Mouse (Mus musculus): ENCODE results near the gene Txlna.
A peak's percentile ranks its signal among the peaks of the same experiment; 100 is the strongest.

Txlna gene

GRCm38 (mm10) chr4:129624281-129625028, 16.4 kb downstream of the Txlna start:
- peak; percentile 87 to 89 for DNase-seq

DNA sequence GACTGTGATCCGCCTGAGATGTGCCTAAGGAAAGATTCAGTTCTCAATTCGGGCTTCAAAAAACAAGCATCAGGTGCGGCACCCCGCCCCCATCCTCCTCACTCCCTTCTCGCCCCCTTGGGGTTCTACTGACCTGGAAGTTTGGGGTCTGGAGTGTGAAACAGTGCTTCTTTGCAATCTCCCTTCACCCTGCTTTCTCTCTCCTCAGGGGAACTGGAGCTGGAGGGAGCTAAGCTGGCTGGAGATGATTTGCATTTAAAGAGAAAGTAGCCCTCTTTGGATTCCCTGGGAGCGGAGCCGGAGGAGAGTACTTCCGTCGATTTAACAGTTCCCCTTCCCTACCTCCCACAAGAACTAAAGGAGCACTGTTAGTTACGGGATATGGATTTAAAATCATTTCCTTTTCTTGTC, 17.2 kb downstream of the Txlna start, which contains the start of gene Ccdc28b:
Gene Ccdc28b, minus strand, starts transcription at position 267 of the 411 bp plus-strand sequence.
- DNase-seq: peak; percentile 42 to 62

GRCm38 (mm10) chr4:129622803-129623535, 17.9 kb downstream of the Txlna start:
- peak; percentile 35 to 52 for DNase-seq

- no peak for DNase-seq
These were observed 18.6 kb downstream of the Txlna start for GRCm38 (mm10) chr4:129622120-129622802.

DNA sequence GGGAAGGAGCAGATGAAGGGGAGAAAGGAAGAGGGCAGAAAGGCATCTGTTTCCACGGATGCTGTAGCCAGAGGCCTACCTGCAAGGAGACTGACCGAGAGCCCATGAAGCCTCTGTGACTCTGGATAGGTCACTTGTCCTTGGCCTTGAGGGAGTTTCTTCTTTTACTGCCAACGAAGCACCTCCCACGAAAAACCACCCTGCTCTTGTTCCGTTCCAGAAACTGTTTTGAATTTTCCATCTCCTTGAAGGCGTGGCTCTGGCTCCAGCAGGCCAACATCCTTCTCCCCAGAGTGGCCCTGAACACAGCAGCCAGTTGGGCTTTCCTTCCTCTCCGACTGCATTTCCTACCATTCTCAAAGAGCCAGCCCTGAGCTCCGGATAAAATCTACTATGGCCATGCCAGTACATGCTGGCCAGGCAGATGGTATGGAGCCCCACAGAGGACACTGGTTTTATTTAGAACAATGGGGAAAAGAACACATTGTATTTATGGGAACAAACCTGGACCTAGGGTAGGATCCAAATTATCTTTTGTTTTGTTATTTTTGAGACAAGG, 19.5 kb downstream of the Txlna start:
- DNase-seq: peak; percentile 70 to 77

- no peak for DNase-seq
These were observed 20.2 kb downstream of the Txlna start for GRCm38 (mm10) chr4:129620419-129621282.

GRCm38 (mm10) chr4:129618786-129619691, 21.8 kb downstream of the Txlna start, which contains the start of gene Iqcc:
Iqcc (minus strand) TSS chr4:129619099.
- DNase-seq: peak; percentile 96

GRCm38 (mm10) chr4:129618031-129618430, 22.8 kb downstream of the Txlna start:
- no peak for DNase-seq

- no peak for DNase-seq
These were observed 23.7 kb downstream of the Txlna start for GRCm38 (mm10) chr4:129617121-129617641.

GRCm38 (mm10) chr4:129616631-129617030, 24.2 kb downstream of the Txlna start:
- DNase-seq: no peak

DNA sequence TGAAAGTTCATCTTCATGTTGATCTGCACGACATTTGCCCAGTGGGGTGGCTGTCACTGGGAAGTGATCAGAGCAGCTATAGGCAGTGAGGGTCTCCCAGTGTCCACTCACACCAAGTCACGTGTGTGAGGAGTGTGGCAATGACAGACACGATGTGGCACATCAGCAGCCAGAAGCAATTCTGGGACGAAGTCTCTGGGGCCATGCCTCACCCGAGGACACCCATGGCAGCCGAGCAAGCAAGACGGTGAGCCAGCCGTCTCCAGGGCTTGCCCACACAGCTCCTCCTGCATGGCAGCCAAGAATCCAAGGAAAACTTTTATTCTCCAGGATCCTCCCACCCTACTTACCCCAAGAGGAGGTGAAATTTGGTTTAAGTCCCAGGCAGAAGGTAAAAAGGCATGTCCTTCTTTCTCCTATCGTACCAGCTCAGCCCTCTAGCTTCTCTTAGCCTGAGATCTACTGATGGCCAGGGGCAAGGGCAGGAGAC, 25.0 kb downstream of the Txlna start:
- DNase-seq: no peak

GRCm38 (mm10) chr4:129614093-129614492, 26.8 kb downstream of the Txlna start, which contains the start of gene Dcdc2b:
Dcdc2b (minus strand) TSS chr4:129614257.
- DNase-seq: no peak

DNA sequence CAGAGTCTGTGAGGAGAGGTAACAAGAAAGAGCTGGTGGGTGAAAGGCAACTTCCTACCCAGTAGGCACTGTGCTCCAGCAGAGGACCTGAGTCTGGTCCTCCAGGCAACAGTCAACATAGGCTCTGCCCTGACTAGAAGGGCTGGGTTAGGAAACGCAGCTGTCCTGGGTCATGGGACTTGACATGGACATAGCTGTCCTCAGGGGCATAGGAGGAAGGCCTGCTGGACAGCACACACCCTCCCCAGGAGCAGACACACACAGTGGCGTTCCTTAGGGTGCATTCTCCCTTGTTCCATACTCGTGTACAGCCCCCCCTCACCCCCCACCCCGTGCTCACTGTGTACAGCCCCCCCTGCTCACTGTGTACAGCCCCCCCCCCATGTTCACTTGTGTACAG, 30.4 kb downstream of the Txlna start:
- no peak for DNase-seq

GRCm38 (mm10) chr4:129610026-129610425, 30.8 kb downstream of the Txlna start:
- no peak for DNase-seq

DNA sequence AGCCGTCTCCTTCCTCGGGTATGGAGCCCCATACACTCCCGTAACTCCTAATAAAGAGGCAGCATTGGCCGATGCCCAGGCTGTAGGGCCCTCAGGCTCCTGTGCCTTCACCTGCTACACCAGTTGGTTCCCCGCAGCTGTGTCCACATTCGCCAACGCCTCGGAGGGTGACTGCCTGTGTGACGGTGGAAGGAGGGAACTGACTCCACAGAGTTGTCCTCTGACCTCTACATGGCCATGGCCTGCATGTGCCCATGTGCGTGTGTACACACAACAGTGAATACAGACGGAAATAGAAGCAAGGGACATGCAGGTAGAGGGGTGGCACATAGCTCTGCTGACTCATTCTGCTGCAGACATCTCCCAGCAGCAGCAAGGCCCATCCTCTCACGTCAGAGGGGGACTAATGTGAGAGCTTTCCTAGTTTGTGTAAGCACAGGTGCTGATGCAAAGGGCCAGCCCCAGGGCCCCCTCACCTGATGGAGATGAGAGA, 31.7 kb downstream of the Txlna start:
- DNase-seq: peak in 1 of 2 experiments; percentile 30

DNA sequence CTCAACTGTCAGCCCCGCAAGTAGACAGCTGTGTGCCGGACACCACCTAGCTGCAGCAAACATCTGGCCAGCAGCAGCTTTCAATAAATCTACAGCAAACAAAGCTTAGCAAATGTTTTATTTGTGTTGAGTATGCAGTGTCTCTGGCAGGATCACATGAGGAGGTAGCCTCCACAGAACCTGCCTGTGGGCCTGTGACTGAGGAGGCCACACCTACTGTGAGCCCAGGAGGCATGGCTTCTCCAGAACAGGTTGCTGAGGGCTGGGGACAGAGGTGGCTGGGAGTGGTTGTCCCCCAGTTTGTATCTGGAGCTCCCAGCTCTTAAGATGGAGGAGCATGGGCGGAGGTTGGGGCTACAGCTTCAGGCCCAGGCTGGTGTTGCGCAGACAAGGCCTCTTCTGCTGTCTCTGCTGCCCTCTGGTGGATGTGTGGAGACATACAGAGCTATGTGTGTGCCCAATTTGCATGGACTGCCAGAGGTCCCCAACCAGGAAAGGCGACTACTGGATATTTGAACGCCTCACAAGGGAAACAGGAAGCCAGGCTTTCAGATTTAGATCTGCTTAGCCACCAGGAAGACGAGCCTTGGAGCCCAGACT, 32.3 kb downstream of the Txlna start:
- peak; percentile 80 to 82 for DNase-seq

GRCm38 (mm10) chr4:129600233-129601158, 40.4 kb downstream of the Txlna start, which contains the start of the genes Eif3i and Tmem234:
Eif3i (minus strand) TSS chr4:129600648.
Tmem234 (plus strand) TSS chr4:129600668.
- peak; percentile 78 to 82 for DNase-seq

- no peak for DNase-seq
These were observed 52.0 kb downstream of the Txlna start for GRCm38 (mm10) chr4:129588865-129589264.
